Mouse (Mus musculus): Measurements from ENCODE around the gene Gpr183. TPM values are rescaled to one million over a fixed set of nuclear protein-coding genes. Genes with fewer than 3 reads are reported as not detected.

Gpr183 gene
- polyA plus RNA-seq, 1 experiment from 2014 or later, result 2.4 TPM

DNA sequence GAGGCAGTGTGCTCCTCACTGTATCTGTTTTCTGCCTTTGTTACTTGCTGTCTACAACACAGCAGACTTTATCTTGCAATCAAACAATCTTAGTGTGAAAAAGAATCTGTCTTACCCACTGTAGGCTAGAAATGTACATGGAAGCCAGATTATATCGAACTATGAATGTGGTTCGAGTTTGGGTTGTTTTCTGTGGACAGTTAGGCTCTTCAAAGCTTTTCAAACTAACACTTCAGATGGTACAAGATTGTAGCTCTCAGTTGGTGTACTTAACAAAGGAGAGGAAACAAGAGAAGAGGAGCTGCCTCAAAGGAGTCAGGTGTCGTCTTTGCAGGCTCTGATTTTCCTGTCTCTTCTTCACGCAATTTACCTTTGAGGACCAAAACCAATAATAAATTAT lies 22.7 kb upstream of the Gpr183 start:
- Histone ChIP-seq H3K9me3 (ENCODE audit: control insufficient read depth, low read length) (no peaks in the 10 kb centered on the region), H3K4me3 (ENCODE audit: control insufficient read depth in 1 of 2, insufficient read depth in 1 of 2, low read depth in 1 of 2, low read length in 2 of 2) (no peak overlapping the region), H3K27me3 (ENCODE audit: control insufficient read depth, insufficient read depth, low read length) (no peaks in the 10 kb centered on the region), H3K4me1 (ENCODE audit: control insufficient read depth in 2 of 2, insufficient read depth in 2 of 2, low read length in 2 of 2) (peaks cover 6 to 10% of the 10 kb centered on the region in 2 experiments), H3K36me3 (ENCODE audit: control insufficient read depth, insufficient read depth, low read length) (peaks cover 8% of the 10 kb centered on the region; the same call in 1 of the 2 replicates), H3K27ac (replicated peaks in 1 of 2; ENCODE audit: control insufficient read depth in 1 of 2, insufficient read depth in 1 of 2, low read depth in 2 of 2, low read length in 2 of 2) (no peak overlapping the region), H3K4me2 (ENCODE audit: low read length) (no peak overlapping the region), H3K9ac (ENCODE audit: low read length) (no peak overlapping the region)
- WGBS, result 76% methylated on average over 4 of the region's 4 CpGs
- no peak for ATAC-seq (ENCODE audit: insufficient number of reproducible peaks, insufficient read depth, low FRiP score, low read depth)

DNA sequence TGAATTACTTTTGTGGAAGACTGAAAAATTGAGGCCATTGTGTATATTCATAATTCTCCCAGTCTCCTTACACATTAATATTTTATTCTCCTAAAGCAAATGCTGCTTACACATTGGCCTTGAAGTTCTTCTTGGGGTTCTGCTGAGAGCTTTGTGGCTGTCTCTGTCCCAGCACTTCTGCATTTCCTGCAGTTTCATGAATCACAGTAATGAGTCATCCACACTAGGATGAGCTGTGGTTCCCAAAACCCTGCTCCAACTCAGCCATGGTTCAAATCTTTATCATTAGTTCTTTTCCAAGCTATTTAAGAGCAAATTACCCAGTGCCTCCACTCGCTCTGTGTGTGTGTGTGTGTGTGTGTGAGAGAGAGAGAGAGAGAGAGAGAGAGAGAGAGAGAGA lies 22.3 kb upstream of the Gpr183 start:
- Histone ChIP-seq H3K27me3 (ENCODE audit: control insufficient read depth, insufficient read depth, low read length) (no peaks in the 10 kb centered on the region), H3K4me1 (ENCODE audit: control insufficient read depth in 2 of 2, insufficient read depth in 2 of 2, low read length in 2 of 2) (peaks cover 6 to 12% of the 10 kb centered on the region in 2 experiments), H3K4me3 (ENCODE audit: control insufficient read depth in 1 of 2, insufficient read depth in 1 of 2, low read depth in 1 of 2, low read length in 2 of 2) (no peak overlapping the region), H3K9ac (ENCODE audit: low read length) (no peak overlapping the region), H3K27ac (replicated peaks in 1 of 2; ENCODE audit: control insufficient read depth in 1 of 2, insufficient read depth in 1 of 2, low read depth in 2 of 2, low read length in 2 of 2) (no peak overlapping the region), H3K9me3 (ENCODE audit: control insufficient read depth, low read length) (no peaks in the 10 kb centered on the region), H3K36me3 (ENCODE audit: control insufficient read depth, insufficient read depth, low read length) (peaks cover 8% of the 10 kb centered on the region; the same call in 1 of the 2 replicates), H3K4me2 (ENCODE audit: low read length) (no peak overlapping the region)
- no peak for ATAC-seq (ENCODE audit: insufficient number of reproducible peaks, insufficient read depth, low FRiP score, low read depth)
- 76% methylated on average over 1 of the region's 1 CpGs for WGBS

DNA sequence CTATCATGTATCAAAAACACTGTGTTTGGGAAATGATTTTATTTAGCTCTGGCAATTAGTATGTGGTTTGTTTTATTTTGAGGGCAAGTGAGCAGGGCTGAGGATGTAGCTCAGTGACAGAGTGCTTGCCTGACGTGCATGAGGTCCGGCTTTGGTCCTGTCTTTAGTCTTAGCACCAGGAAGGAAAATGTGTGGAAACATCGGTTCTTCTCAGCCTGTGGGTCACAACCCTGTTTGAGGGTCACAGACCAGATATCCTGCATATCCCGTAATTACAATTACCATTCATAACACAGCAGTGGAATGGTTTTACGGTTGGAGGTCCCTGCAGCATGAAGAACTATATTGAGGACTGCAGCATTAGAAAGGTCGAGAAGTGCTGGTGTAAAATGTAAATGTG lies 21.0 kb upstream of the Gpr183 start:
- no peak overlapping the region for H3K4me2 ChIP-seq (ENCODE audit: low read length)
- peaks cover 6 to 12% of the 10 kb centered on the region in 2 experiments for H3K4me1 ChIP-seq (ENCODE audit: control insufficient read depth in 2 of 2, insufficient read depth in 2 of 2, low read length in 2 of 2)
- H3K9ac ChIP-seq (ENCODE audit: low read length), result no peak overlapping the region
- H3K36me3 ChIP-seq (ENCODE audit: control insufficient read depth, insufficient read depth, low read length), result peaks cover 5% of the 10 kb centered on the region; the same call in 1 of the 2 replicates
- H3K27ac ChIP-seq (replicated peaks in 1 of 2; ENCODE audit: control insufficient read depth in 1 of 2, insufficient read depth in 1 of 2, low read depth in 2 of 2, low read length in 2 of 2), result peak overlapping the region in 1 of 2 experiments; percentile 35; a peak in 2 of 4 replicates
- H3K4me3 ChIP-seq (ENCODE audit: control insufficient read depth in 1 of 2, insufficient read depth in 1 of 2, low read depth in 1 of 2, low read length in 2 of 2), result no peak overlapping the region
- H3K9me3 ChIP-seq (ENCODE audit: control insufficient read depth, low read length), result no peaks in the 10 kb centered on the region
- H3K27me3 ChIP-seq (ENCODE audit: control insufficient read depth, insufficient read depth, low read length), result no peaks in the 10 kb centered on the region
- 74% methylated on average over 6 of the region's 6 CpGs for WGBS
- ATAC-seq (ENCODE audit: insufficient number of reproducible peaks, insufficient read depth, low FRiP score, low read depth), result no peak

DNA sequence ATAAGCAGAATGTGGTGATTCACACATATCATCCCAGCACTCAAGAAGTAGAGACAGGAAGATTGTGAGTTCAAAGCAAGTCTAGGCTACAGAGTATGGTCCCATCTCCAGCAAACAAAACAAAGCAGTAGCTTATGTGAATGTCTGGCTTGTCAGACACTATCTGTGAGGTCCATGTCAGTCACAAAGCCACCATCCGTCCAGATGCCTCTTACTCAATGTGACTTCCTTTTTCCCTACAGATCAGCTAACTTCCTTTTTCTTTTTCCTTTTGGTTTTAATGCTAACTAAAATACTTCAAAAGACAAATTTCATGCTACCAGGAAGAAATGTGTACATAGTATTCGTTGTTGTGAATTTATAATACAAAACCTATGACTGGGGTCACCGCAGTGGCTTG lies 20.5 kb upstream of the Gpr183 start:
- ATAC-seq (ENCODE audit: insufficient number of reproducible peaks, insufficient read depth, low FRiP score, low read depth), result no peak
- Histone ChIP-seq H3K4me2 (ENCODE audit: low read length) (no peak overlapping the region), H3K27ac (replicated peaks in 1 of 2; ENCODE audit: control insufficient read depth in 1 of 2, insufficient read depth in 1 of 2, low read depth in 2 of 2, low read length in 2 of 2) (peak overlapping the region in 1 of 2 experiments; percentile 35; a peak in 3 of 4 replicates), H3K4me3 (ENCODE audit: control insufficient read depth in 1 of 2, insufficient read depth in 1 of 2, low read depth in 1 of 2, low read length in 2 of 2) (no peak overlapping the region), H3K36me3 (ENCODE audit: control insufficient read depth, insufficient read depth, low read length) (no peaks in the 10 kb centered on the region), H3K9ac (ENCODE audit: low read length) (no peak overlapping the region), H3K4me1 (ENCODE audit: control insufficient read depth in 2 of 2, insufficient read depth in 2 of 2, low read length in 2 of 2) (peaks cover 6 to 12% of the 10 kb centered on the region in 2 experiments), H3K9me3 (ENCODE audit: control insufficient read depth, low read length) (no peaks in the 10 kb centered on the region), H3K27me3 (ENCODE audit: control insufficient read depth, insufficient read depth, low read length) (no peaks in the 10 kb centered on the region)
- WGBS, result 72% methylated on average over 3 of the region's 3 CpGs

GRCm38 (mm10) chr14:121983009-121983933 lies 18.3 kb upstream of the Gpr183 start:
- Histone ChIP-seq H3K4me3 (ENCODE audit: control insufficient read depth in 1 of 2, insufficient read depth in 1 of 2, low read depth in 1 of 2, low read length in 2 of 2) (no peak overlapping the region), H3K36me3 (ENCODE audit: control insufficient read depth, insufficient read depth, low read length) (no peaks in the 10 kb centered on the region), H3K27me3 (ENCODE audit: control insufficient read depth, insufficient read depth, low read length) (no peaks in the 10 kb centered on the region), H3K9me3 (ENCODE audit: control insufficient read depth, low read length) (no peaks in the 10 kb centered on the region), H3K4me1 (ENCODE audit: control insufficient read depth in 2 of 2, insufficient read depth in 2 of 2, low read length in 2 of 2) (peaks cover 6 to 12% of the 10 kb centered on the region in 2 experiments), H3K4me2 (ENCODE audit: low read length) (peak overlapping the region; percentile 12; the same call in 1 of the 2 replicates), H3K27ac (replicated peaks in 1 of 2; ENCODE audit: control insufficient read depth in 1 of 2, insufficient read depth in 1 of 2, low read depth in 2 of 2, low read length in 2 of 2) (peak overlapping the region; percentile 61 to 68), H3K9ac (ENCODE audit: low read length) (no peak overlapping the region)
- 37% methylated on average over 8 of the region's 8 CpGs for WGBS
- peak; percentile 46; the same call in 1 of the 2 replicates for ATAC-seq (ENCODE audit: insufficient number of reproducible peaks, insufficient read depth, low FRiP score, low read depth)

DNA sequence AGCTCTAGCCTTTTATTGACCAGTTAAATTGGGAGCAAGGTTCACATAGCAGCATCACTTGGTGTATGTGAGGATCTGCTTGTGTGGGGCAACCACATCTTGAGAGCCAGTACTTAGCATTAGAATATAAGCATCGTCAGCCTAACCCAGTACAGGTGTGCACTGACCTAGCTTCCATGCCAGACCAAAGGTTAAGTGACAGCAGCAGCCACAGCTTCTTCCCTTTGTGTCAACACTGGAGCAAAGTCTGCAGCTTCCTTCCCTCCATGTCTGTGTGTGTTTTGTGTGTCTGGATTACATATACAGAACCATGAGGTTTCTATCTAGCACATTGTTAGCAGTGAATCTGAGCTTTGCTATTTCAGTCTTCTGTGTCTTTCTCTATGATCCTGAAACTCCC lies 16.5 kb upstream of the Gpr183 start:
- no peak overlapping the region for H3K9ac ChIP-seq (ENCODE audit: low read length)
- WGBS, result 91% methylated on average over 1 of the region's 1 CpGs
- H3K9me3 ChIP-seq (ENCODE audit: control insufficient read depth, low read length), result no peaks in the 10 kb centered on the region
- ATAC-seq (ENCODE audit: insufficient number of reproducible peaks, insufficient read depth, low FRiP score, low read depth), result no peak
- no peak overlapping the region for H3K27ac ChIP-seq (replicated peaks in 1 of 2; ENCODE audit: control insufficient read depth in 1 of 2, insufficient read depth in 1 of 2, low read depth in 2 of 2, low read length in 2 of 2)
- H3K36me3 ChIP-seq (ENCODE audit: control insufficient read depth, insufficient read depth, low read length), result no peaks in the 10 kb centered on the region
- H3K4me2 ChIP-seq (ENCODE audit: low read length), result no peak overlapping the region
- H3K4me1 ChIP-seq (ENCODE audit: control insufficient read depth in 2 of 2, insufficient read depth in 2 of 2, low read length in 2 of 2), result peaks cover 6 to 12% of the 10 kb centered on the region in 2 experiments
- no peaks in the 10 kb centered on the region for H3K27me3 ChIP-seq (ENCODE audit: control insufficient read depth, insufficient read depth, low read length)
- H3K4me3 ChIP-seq (ENCODE audit: control insufficient read depth in 1 of 2, insufficient read depth in 1 of 2, low read depth in 1 of 2, low read length in 2 of 2), result no peak overlapping the region

GRCm38 (mm10) chr14:121973114-121973513 lies 8.1 kb upstream of the Gpr183 start:
- WGBS, result 89% methylated on average over 10 of the region's 10 CpGs
- Histone ChIP-seq H3K4me3 (ENCODE audit: control insufficient read depth in 1 of 2, insufficient read depth in 1 of 2, low read depth in 1 of 2, low read length in 2 of 2) (no peak overlapping the region), H3K9me3 (ENCODE audit: control insufficient read depth, low read length) (no peaks in the 10 kb centered on the region), H3K36me3 (ENCODE audit: control insufficient read depth, insufficient read depth, low read length) (peaks cover 5% of the 10 kb centered on the region; the same call in 1 of the 2 replicates), H3K4me2 (ENCODE audit: low read length) (no peak overlapping the region), H3K27ac (replicated peaks in 1 of 2; ENCODE audit: control insufficient read depth in 1 of 2, insufficient read depth in 1 of 2, low read depth in 2 of 2, low read length in 2 of 2) (no peak overlapping the region), H3K4me1 (ENCODE audit: control insufficient read depth in 2 of 2, insufficient read depth in 2 of 2, low read length in 2 of 2) (no peaks in the 10 kb centered on the region), H3K9ac (ENCODE audit: low read length) (no peak overlapping the region), H3K27me3 (ENCODE audit: control insufficient read depth, insufficient read depth, low read length) (no peaks in the 10 kb centered on the region)
- no peak for ATAC-seq (ENCODE audit: insufficient number of reproducible peaks, insufficient read depth, low FRiP score, low read depth)
